Mouse (Mus musculus) left cerebral cortex, postnatal 14 days (tissue): ENCODE measurements at regions not wholly inside any gene's neighbourhood (a gene's known extent, or its start where the extent isn't known, plus 50 kb on each side); places are given as distances from the start of the nearest gene placed in this dataset.

Experiments used
- DNase-seq, 2 experiments: peaks; one replicate each; pipeline ENCODE4 v3.0.0; 2021 to 2022; ENCODE audit warnings: low spot score in 2 of 2, mixed read lengths in 1 of 2
- intact Hi-C: fragments of 180-260 bp; cut with DNase I; formaldehyde crosslinking; loops from one replicate; pipeline ENCODE4 v1.15.1; 2025

- DNase-seq = no peak
- intact Hi-C loops = no loop called here
Observed at GRCm38 (mm10) chr8:34756916-34757315, 645.4 kb upstream of the Gm10131 start.

GRCm38 (mm10) chr8:34756171-34756570 lies 644.6 kb upstream of the Gm10131 start:
- intact Hi-C loops = no loop called here
- no peak for DNase-seq

- intact Hi-C loops = no loop called here
- DNase-seq = no peak
Observed at GRCm38 (mm10) chr8:34755480-34755879, 643.9 kb upstream of the Gm10131 start.

GRCm38 (mm10) chr8:34753046-34753445 lies 641.5 kb upstream of the Gm10131 start:
- intact Hi-C loops = no loop called here
- no peak for DNase-seq

- intact Hi-C loops = no loop called here
- no peak for DNase-seq
Observed at GRCm38 (mm10) chr8:34748521-34748920, 637.0 kb upstream of the Gm10131 start.

- DNase-seq = no peak
- intact Hi-C loops = no loop called here
Observed at GRCm38 (mm10) chr8:34745706-34746105, 634.2 kb upstream of the Gm10131 start.

GRCm38 (mm10) chr8:34744682-34745081 lies 633.1 kb upstream of the Gm10131 start:
- no peak for DNase-seq
- intact Hi-C loops = no loop called here

GRCm38 (mm10) chr8:34744179-34744578 lies 632.6 kb upstream of the Gm10131 start:
- DNase-seq = no peak
- intact Hi-C loops = no loop called here

- intact Hi-C loops = no loop called here
- DNase-seq = no peak
Observed at GRCm38 (mm10) chr8:34743137-34743536, 631.6 kb upstream of the Gm10131 start.

GRCm38 (mm10) chr8:34740836-34741235 lies 629.3 kb upstream of the Gm10131 start:
- no peak for DNase-seq

GRCm38 (mm10) chr8:34739836-34740804 lies 628.6 kb upstream of the Gm10131 start:
- intact Hi-C loops = no loop called here
- DNase-seq = no peak

More at GRCm38 (mm10) chr8:34740836-34741235, 629.3 kb upstream of the Gm10131 start:
- intact Hi-C loops = no loop called here

GRCm38 (mm10) chr8:34736214-34736613 lies 624.7 kb upstream of the Gm10131 start:
- DNase-seq = no peak
- intact Hi-C loops = no loop called here

- intact Hi-C loops = no loop called here
- no peak for DNase-seq
Observed at GRCm38 (mm10) chr8:34735006-34735405, 623.5 kb upstream of the Gm10131 start.

- no peak for DNase-seq
- intact Hi-C loops = no loop called here
Observed at GRCm38 (mm10) chr8:34732808-34733207, 621.3 kb upstream of the Gm10131 start.

- intact Hi-C loops = no loop called here
- no peak for DNase-seq
Observed at GRCm38 (mm10) chr8:34732362-34732761, 620.8 kb upstream of the Gm10131 start.

- intact Hi-C loops = no loop called here
- no peak for DNase-seq
Observed at GRCm38 (mm10) chr8:34731096-34731999, 619.8 kb upstream of the Gm10131 start.

- intact Hi-C loops = no loop called here
- DNase-seq = no peak
Observed at GRCm38 (mm10) chr8:34729585-34729984, 618.0 kb upstream of the Gm10131 start.

GRCm38 (mm10) chr8:34727699-34728098 lies 616.2 kb upstream of the Gm10131 start:
- DNase-seq = no peak
- intact Hi-C loops = no loop called here

GRCm38 (mm10) chr8:34726145-34726767 lies 614.7 kb upstream of the Gm10131 start:
- intact Hi-C loops = no loop called here
- DNase-seq = no peak

GRCm38 (mm10) chr8:34725546-34725945 lies 614.0 kb upstream of the Gm10131 start:
- no peak for DNase-seq
- intact Hi-C loops = no loop called here
